Mouse (Mus musculus) 3134 (cell line): ENCODE results near the gene Gm38100.

Experiments
- DNase-seq: peaks from one replicate; pipeline ENCODE4 v3.0.0-alpha.2; 2011; ENCODE audit warnings: low spot score; ENCODE audit not compliant: insufficient read length; ENCODE audit errors: extremely low read depth

Gm38100 gene

DNA sequence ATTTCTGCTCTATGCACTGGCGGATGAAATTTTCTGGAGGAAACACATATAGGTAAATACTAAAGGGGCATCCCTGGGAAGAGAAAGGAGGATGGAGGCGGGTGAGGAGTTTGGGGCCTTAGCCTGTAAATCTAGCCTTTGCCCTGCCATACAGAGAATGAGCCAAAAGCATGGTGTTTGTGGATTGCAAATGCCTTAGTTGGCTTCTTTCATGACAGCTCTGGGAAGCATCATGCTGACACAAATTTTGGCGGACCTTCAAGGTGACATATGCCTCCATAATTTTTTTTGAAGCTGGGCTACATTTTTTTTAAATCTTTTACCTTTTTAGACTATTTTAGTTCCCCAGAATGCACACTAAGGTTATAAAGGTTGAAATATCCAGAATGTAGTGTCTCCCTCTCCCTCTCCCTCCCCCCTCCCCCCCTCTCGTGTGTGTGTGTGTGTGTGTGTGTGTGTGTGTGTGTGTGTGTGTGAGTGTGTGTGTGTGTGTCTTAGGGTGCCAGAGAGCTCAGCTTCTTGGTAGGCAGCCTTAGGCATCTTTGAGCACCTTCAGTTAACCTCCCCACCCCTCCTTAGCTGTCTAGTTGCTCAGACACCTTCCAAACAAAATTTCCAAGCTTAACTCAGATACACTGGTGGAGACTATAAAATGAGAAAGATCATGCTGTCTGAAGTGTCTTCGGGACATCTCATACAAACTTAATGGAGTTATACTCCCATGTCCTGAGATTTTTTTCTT lies 47.0 kb downstream of the Gm38100 start:
- DNase-seq: no peak

DNA sequence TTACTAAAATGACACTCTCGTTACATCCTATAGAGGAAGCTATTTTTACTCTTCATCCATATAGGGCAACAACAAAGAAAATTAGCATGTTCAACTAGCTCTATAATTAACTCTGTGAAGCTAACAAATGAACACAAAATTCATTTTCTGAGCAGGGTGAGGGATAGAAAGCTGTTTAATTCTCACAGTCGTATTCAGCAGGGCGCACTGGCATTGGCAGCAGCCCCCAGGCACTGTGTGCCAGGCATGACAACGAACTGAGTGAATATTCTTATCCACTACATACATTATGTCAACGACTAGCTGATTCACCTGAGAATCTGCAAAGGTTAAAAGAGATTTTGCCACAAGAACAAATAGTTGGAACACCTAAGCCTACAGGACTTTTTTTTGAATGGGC lies 50.6 kb downstream of the Gm38100 start:
- DNase-seq: no peak
